Mouse (Mus musculus): ENCODE data around the gene Sde2.

Gene Sde2

DNA sequence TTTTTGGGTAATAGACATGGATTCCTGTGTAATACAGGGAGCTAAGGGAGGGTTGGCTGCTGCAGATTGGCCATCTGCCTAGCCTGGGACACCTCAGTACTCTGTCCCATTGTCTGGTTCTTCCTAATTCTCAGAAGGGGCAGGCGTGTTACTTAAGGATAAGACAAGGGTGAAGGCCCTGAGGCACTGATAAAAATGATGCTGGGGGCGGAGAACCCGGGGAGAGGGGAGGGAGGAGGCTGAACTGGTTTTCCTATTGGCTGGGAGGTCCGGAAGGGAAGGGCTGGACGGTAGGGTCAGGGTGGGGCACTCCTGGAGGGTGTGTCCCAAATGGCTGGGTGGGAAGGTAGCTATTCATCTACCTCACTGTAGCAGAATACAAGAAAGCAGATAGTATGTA, 52.0 kb downstream of the Sde2 start:
- TF ChIP-seq GATA4 (IDR thresholded peaks at IDR 0.05; ENCODE audit: insufficient replicate concordance, low read length): no peak

GRCm38 (mm10) chr1:180903666-180904038, 52.7 kb downstream of the Sde2 start:
- TF ChIP-seq GATA4 (IDR thresholded peaks at IDR 0.05; ENCODE audit: insufficient replicate concordance, low read length): no peak

DNA sequence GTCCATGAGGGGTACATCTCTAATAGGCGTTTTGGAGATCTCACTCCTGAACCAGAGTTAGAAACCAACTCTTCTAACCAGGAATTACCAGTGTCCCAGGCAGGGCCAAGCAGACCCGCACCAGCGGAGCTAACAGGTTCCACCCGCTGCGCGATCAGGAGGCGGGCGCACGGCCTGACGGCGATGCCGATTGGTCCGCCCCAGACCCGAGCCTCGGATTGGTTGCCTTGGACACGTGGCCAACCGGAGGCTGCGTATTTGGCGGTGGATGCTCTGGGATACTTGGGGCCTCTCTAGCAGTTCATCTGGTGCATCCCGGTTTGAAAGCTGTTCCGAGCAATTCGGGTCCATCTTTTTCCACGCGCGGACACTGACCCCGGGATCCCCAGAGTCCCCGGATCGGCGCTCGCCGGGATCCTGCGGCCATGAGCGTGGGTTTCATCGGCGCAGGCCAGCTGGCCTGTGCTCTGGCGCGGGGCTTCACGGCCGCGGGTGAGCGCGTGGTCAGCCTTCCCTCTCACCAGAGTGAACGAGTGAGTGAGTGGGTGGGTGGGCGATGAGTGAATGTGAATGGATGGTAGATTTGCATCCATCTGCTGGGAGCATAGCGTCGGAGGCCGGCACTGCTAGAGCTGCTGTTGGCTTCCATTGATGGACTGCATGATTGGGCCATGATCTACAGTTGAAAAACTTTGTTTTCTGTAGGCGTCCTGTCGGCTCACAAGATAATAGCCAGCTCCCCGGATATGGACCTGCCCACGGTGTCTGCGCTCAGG, 53.3 kb downstream of the Sde2 start, which contains the start of gene Pycr2:
Pycr2 (plus strand) TSS at position 255 of the 776 bp plus-strand sequence.
- TF ChIP-seq GATA4 (IDR thresholded peaks at IDR 0.05; ENCODE audit: insufficient replicate concordance, low read length): no peak; the same call in 1 of the 2 replicates

DNA sequence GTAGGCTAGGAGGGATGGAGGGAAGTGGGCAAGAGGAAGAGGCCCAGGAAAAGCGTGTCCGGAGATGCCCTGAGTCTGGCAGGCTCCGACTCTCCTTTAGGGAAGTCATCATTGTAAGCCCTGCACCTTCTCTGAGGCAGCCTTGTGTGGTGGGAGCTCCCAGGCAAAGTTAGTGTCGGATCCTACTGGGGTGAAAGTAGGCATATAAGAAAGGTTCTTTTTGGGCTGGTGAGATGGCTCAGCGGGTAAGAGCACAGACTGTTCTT, 53.8 kb downstream of the Sde2 start:
- TF ChIP-seq GATA4 (IDR thresholded peaks at IDR 0.05; ENCODE audit: insufficient replicate concordance, low read length): no peak

- TF ChIP-seq GATA4 (IDR thresholded peaks at IDR 0.05; ENCODE audit: insufficient replicate concordance, low read length): no peak
Measured at GRCm38 (mm10) chr1:180905307-180905706, 54.4 kb downstream of the Sde2 start.

- no peak for TF ChIP-seq GATA4 (IDR thresholded peaks at IDR 0.05; ENCODE audit: insufficient replicate concordance, low read length)
Measured at GRCm38 (mm10) chr1:180905876-180906275, 54.9 kb downstream of the Sde2 start.

DNA sequence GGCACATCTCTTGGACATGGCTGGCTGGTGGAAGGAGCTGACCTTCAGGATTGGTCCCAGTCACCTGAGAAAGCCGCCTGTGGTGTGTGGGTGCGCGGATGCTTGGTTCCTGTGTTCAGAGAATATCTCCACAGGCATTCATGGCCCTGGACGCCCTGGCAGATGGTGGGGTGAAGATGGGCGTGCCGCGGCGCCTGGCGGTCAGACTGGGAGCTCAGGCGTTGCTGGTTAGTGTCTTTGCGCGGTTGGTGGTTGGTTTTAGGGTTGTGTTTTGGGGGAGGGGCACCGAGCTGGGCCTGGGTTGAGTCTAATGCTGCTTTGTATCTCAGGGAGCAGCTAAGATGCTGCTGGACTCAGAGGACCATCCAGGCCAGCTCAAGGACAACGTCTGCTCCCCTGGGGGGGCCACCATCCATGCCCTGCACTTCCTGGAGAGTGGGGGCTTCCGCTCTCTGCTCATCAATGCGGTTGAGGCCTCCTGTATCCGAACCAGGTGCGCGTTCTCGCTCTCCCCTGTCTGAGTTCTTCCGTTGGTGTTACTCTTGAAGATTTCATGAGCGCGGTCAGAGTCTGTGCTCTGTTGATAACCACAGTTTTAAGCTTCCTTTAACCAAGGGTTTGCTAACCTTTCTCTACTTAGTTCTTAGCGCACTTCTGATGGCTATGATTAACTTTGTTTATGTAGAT, 55.7 kb downstream of the Sde2 start:
- no peak for TF ChIP-seq GATA4 (IDR thresholded peaks at IDR 0.05; ENCODE audit: insufficient replicate concordance, low read length)

GRCm38 (mm10) chr1:180911138-180911537, 60.2 kb downstream of the Sde2 start:
- TF ChIP-seq GATA4 (IDR thresholded peaks at IDR 0.05; ENCODE audit: insufficient replicate concordance, low read length): no peak

DNA sequence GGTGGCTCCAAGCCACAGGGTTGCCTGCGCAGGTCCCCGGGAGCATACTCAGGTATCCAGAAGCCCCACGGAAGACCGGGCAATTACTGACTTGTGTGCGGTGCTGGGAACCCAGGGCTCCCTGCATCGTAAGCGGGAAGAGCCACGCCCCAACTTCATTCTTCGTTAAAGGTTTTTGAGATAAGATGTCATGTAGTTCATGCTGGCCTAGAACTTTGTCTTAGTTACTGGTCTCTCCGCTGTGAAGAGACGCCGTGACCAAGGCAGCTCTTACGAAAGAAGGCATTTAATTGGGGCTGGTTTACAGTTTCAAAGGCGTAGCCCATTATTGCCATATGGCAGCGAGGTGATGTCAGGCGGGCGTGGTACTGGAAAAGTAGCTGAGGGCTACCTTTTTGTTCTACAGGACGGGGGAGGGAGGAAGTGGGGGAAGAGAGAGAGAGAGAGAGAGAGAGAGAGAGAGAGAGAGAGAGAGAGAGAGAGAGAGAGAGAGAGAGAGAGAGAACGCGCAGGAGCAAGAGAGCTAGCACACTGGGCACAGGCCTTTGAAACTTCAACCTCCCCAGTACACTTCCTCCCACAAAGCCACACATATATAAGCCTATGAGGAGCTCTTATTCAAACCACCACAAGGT, 60.8 kb downstream of the Sde2 start:
- TF ChIP-seq GATA4 (IDR thresholded peaks at IDR 0.05; ENCODE audit: insufficient replicate concordance, low read length): no peak

- TF ChIP-seq GATA4 (IDR thresholded peaks at IDR 0.05; ENCODE audit: insufficient replicate concordance, low read length): no peak
Measured at GRCm38 (mm10) chr1:180912792-180913191, 61.9 kb downstream of the Sde2 start.

GRCm38 (mm10) chr1:180913797-180914196, 62.9 kb downstream of the Sde2 start:
- no peak for TF ChIP-seq GATA4 (IDR thresholded peaks at IDR 0.05; ENCODE audit: insufficient replicate concordance, low read length)

GRCm38 (mm10) chr1:180916425-180916824, 65.5 kb downstream of the Sde2 start:
- no peak for TF ChIP-seq GATA4 (IDR thresholded peaks at IDR 0.05; ENCODE audit: insufficient replicate concordance, low read length)

GRCm38 (mm10) chr1:180917053-180917452, 66.1 kb downstream of the Sde2 start:
- TF ChIP-seq GATA4 (IDR thresholded peaks at IDR 0.05; ENCODE audit: insufficient replicate concordance, low read length): no peak

All from liver, adult (tissue).